Mouse (Mus musculus): ENCODE measurements at regions not wholly inside any gene's neighbourhood (a gene's known extent, or its start where the extent isn't known, plus 50 kb on each side); places are given as distances from the start of the nearest gene placed in this dataset.

- TF ChIP-seq CTCF (IDR thresholded peaks at IDR 0.05; ENCODE audit: low read depth, low read length) (no peak), POLR2AphosphoS5 (IDR thresholded peaks at IDR 0.05; ENCODE audit: insufficient replicate concordance, low read depth, low read length) (no peak), TAL1 (conservative IDR thresholded peaks at IDR 0.05; ENCODE audit: low read depth, low read length) (no peak), GATA1 (IDR thresholded peaks at IDR 0.05; ENCODE audit: borderline replicate concordance, low read length) (no peak)
Observed at GRCm38 (mm10) chr3:149070201-149070600, 79.8 kb upstream of the Adgrl2 start.
